Mouse (Mus musculus) gastrocnemius, adult 2 months (tissue): ENCODE results near the gene M1ap. TPM values are rescaled to one million over a fixed set of nuclear protein-coding genes. Genes with fewer than 3 reads are reported as not detected.

Source experiments
- DNase-seq: peaks from one replicate; pipeline ENCODE4 v3.0.0; 2022
- H3K27ac ChIP-seq: fragments of 200-600 bp; 2 replicates; pipeline ENCODE4 v1.8.1; 2022; ENCODE audit warnings: mild to moderate bottlenecking
- H3K4me3 ChIP-seq: fragments of 200-600 bp; 2 replicates; pipeline ENCODE4 v1.8.1; 2022; ENCODE audit warnings: mild to moderate bottlenecking, moderate library complexity
- CTCF ChIP-seq: fragments of 200-600 bp; IDR thresholded peaks from 2 replicates; pipeline ENCODE4 v1.8.1; 2022; ENCODE audit warnings: antibody characterized with exemption, mild to moderate bottlenecking, moderate library complexity
- intact Hi-C: fragments of 180-260 bp; cut with DNase I; formaldehyde crosslinking; loops from one replicate; pipeline ENCODE4 v1.15.1; 2025
- long read RNA-seq, 2 experiments: library from polyadenylated mRNA; stranded (forward); transcript quantifications; one replicate each; pipeline ENCODE4 v2.0.0; 2021
- total RNA-seq, 2 experiments: library from RNA; stranded (reverse); gene quantifications; 2 replicates each; pipeline ENCODE4 v1.2.3; 2021

The M1ap gene
- under 1 TPM in 1 of 2 experiments, not detected in 1; 0.45 TPM for total RNA-seq
- long read RNA-seq, experiment 1, partial matches to known transcripts: 0 of 1 reads
- long read RNA-seq, experiment 1, other reads (novel, unspliced or antisense): 1 of 1 reads
- long read RNA-seq, experiment 2: 0 reads

DNA sequence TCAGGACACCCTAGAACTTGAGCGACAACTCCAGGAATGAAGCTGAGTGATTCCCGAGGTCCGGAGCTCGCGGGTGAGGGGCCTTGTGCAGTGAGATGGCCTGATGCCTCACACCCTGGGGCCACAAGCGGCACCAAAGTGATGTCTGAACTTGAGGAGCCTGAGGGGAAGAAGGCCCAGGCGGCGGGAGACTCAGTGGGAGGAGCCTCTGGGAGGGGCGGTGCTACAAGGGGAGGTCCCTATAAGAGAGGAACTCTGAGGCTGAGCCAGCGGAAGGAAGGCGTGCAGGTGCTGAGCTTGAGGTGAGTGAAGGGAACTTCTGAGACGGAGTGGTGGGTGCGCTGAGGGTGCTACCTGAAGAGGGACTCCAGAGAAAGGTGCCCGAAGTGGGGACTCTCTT is at the start of gene M1ap:
M1ap (plus strand) TSS at position 252 of the 400 bp plus-strand sequence.
- no peak for TF ChIP-seq CTCF
- intact Hi-C loops: no loop called here

DNA sequence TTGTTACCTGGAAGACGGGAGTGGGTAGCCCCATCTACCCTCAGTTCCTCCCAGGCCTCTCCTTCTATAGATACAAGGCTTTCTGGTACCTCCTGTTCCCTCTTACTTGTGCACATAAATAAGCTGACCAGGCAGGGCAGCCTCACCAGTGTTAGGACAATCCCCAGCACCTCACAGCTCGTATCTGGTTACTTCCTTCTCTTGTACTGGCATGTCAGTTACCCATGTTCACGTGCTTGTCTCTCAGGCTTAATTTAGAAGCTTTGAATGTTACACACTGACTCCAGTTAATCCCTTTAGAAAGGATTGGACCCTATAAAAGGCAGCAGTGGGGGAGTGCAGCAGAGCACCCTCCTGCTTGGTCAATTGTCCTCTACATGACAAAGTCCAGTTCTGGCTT is 49.4 kb upstream of the M1ap start:
- no peak for TF ChIP-seq CTCF
- intact Hi-C loops: no loop called here
- peak overlapping the region; percentile 66 for H3K27ac ChIP-seq

More for the DNA sequence above, at the start of gene M1ap:
- Histone ChIP-seq H3K4me3 (no peak within 1 kb of the TSS), H3K27ac (no peak within 1 kb of the TSS)
- no peak for DNase-seq

DNA sequence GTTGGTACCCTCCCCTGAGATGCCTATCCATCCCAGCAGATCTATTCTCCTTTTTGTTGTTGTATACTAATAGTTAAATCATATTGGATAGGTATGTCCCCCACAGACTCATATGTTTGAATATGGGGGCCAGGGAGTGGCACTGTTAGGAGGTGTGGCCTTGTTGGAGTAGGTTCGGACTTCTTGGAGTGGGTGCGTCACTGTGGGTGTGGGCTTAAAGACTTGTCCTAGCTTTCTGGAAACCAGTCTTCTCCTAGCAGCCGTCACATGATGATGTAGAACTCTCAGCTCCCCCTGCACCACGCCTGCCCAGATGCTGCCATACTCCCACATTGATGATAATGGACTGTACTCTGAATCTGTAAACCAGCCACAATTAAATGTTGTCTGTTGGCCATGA is 48.5 kb upstream of the M1ap start:
- no peak for TF ChIP-seq CTCF
- no peak for DNase-seq
- Histone ChIP-seq H3K4me3 (no peak overlapping the region), H3K27ac (no peak overlapping the region)
- intact Hi-C loops: no loop called here

More for the DNA sequence above, 49.4 kb upstream of the M1ap start:
- no peak overlapping the region for H3K4me3 ChIP-seq
- no peak for DNase-seq

DNA sequence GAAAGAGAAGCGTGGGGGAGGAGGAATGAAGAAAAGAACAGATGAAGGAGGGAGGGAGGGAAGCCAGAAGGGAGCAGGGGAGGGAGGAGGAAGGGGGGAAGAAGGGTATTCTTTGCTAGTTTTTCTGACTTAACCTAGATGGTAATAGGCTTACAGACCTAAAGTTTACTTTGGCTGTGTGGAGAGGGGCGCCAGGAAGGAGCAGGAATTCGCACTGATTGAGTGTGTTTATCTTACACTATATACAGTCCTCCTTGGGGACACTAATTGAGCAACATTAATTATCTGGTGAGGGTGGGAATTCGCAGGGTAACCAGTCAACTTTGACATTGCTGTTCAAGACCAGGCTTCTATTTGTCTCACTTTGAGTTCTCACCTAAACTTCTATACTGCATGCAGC is 48.0 kb upstream of the M1ap start:
- no peak for DNase-seq
- TF ChIP-seq CTCF: no peak
- H3K4me3 ChIP-seq: no peak overlapping the region
- intact Hi-C loops: no loop called here
- no peak overlapping the region for H3K27ac ChIP-seq

DNA sequence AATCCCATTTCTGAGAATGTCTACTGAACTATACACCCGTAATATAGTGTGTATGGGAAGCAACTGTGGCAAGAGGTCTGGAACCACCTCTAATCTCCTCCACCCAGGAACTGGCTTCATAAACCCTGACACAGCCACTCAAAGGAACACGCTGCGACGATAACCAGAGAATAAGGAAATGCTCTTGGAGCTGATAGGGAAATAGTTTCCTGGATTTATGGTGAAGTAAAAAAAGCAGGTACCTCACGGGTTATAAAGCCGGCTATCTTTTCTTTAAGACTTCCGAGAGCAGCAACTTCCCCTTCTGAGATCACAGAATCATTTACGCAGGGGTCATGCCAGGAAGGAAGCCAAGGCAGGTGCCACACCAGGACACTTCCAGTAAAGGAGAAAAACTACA is 44.1 kb upstream of the M1ap start:
- TF ChIP-seq CTCF: no peak
- Histone ChIP-seq H3K4me3 (no peak overlapping the region), H3K27ac (no peak overlapping the region)
- intact Hi-C loops: no loop called here
- DNase-seq: no peak

DNA sequence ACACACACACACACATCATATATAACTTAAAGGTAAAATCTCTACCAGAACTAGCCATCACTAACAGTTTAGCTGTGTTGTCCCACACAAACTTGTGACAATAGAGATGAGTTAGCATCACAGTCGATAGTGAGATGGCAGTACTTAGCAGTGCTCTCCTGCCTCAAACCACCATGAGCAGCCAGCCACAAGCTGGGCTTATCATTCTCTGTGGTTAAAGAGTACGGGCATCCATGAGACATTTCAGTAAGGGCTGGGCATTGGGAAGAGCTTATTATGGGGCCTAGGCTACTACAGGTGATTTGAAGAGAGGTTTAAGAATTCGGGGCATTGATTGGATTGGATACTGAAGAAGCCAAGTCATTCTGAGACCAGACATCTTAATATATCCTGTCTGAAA is 39.7 kb upstream of the M1ap start:
- DNase-seq: no peak
- intact Hi-C loops: no loop called here
- no peak for TF ChIP-seq CTCF
- H3K27ac ChIP-seq: no peak overlapping the region
- no peak overlapping the region for H3K4me3 ChIP-seq

DNA sequence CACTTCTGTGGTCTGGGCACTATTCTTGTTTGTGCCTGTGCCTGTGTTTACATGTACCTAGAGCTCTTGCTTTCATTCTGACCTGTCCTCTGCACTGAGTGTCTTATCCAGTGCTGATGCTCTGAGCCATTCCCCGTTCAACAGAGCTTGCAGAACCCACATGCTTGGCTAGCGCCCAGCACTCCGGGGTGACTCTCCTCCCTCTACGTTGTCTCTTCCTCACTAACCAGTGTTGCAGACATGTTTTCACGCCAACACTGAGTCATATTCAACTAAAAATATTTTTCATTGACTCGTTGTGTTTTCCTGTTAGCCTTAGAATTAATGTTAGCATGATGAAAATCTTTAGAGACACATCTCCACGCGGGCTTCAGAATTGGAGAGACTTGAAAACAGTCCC is 38.7 kb upstream of the M1ap start:
- TF ChIP-seq CTCF: no peak
- intact Hi-C loops: no loop called here

DNA sequence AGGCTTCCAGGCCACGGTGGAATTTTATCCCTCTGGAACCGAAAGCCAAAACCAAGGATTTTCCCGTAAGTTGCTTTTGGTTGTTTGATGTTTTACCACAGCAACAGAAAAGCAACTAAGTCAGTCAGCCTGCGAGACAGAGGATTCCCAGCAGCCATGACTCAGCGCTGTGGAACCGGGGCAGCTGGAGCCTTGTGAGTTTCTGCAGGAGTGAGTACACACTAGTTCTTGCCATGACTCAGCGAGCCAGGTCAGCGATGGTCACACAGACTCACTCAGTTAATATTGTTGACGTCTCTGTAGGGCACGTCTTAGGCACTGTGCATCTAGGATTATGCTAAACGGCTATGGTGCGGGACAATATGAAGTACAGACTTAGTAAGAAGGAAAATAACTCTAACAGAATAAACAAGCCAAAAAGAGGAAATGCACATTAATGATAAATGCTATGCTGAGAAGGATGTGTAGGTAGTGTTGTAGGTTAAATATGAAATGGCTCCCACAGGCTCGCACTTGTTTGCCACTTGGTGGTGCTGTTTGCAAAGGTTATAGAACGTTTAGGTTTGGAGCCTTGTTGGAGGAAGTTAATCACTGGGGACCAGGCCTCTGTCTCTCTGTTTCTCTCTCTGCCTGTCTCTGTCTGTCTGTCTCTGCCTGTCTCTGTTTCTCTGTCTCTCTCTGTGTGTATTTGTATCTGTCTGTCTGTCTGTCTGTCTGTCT is 37.4 kb upstream of the M1ap start:
- Histone ChIP-seq H3K4me3 (peak overlapping the region; percentile 9; the same call in 1 of the 2 replicates), H3K27ac (peak overlapping the region; percentile 4; the same call in 1 of the 2 replicates)
- peak; percentile 66 for DNase-seq
- intact Hi-C loops: no loop called here
- peak; percentile 62 for TF ChIP-seq CTCF

More for the DNA sequence above, 38.7 kb upstream of the M1ap start:
- peak; percentile 53 for DNase-seq
- Histone ChIP-seq H3K27ac (no peak overlapping the region), H3K4me3 (no peak overlapping the region)

DNA sequence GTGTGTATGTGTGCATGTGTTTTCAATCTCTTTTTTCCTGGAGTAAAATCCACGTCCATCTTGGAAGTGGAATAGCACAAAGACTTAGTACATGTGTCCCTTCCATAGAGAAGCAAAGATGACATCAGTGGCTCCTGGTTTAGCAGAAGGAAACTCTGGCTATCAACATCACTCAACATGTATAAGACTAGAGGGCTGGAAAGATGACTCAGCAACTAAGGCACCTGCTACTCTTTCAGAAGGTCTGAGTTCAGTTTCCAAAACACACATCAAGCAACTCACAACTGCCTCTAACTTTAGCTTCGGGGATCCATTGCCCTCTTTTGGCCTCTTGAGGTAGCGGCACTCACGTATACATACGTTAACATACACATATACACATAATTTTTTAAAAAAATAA is 35.4 kb upstream of the M1ap start:
- Histone ChIP-seq H3K27ac (no peak overlapping the region), H3K4me3 (no peak overlapping the region)
- DNase-seq: no peak
- no peak for TF ChIP-seq CTCF
- intact Hi-C loops: no loop called here

DNA sequence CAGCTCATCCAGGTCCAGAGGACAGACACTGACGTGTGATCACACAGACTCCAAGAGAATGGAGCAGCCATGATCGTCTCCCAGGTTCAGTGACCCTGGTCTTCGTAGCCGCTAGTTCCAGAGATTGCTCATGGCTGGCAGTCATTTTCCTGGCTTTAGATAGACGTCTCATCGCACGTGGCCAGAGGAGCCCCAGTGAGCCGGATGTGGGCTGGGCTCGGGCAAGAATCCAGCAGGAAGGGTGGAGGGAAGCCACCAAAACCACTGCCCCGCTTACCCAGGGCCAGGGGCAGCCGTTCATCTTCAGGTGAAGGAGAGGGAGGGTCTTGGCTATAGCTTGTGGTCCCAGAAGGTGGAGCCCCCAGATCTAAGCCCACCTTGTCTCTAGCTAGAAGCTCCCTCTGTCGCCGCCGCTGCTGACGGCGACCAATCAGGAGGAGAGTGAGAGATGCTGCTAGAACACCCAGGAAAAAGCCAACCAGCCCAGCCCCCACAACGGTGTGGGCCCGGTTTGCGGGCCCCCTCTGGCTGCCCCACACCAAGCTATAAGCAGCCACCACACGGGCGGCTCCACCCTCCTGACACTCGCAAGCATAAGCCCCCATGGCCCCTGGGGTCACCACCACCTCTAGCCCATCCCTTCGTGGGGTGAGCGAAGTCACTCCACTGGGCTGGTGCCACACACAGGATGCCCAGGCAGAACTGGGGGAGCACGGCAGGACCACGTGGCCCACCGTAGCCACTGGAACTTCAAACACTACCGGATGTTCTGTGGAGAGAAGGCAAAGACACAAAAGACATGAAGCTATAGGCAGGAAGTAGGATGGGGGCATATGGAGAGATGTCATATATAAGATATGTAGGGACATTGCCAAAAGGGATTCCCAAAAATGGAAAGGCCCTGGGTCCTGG is 33.1 kb upstream of the M1ap start:
- no peak for TF ChIP-seq CTCF
- Histone ChIP-seq H3K27ac (no peak overlapping the region), H3K4me3 (no peak overlapping the region)
- DNase-seq: peak; percentile 28
- intact Hi-C loops: no loop called here

DNA sequence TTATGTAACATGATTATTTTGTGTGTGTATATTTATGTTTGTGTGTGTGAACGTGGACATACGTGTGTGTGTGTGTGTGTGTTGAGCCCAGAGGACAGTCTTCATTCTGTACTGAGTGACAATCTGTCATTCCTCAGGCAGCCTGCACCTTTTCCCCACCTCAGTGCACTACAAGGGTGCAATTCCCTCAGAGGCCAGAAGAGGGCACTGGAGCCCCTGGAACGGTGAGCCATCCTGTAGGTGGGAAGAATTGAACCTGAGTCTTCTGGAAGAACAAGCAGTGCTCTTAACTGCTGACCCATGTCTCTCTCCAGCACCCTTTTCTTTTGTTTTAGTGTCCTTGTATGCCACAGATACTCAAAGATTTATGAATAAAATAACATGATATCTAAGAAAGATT is 30.8 kb upstream of the M1ap start:
- peak; percentile 75 for TF ChIP-seq CTCF
- DNase-seq: peak; percentile 50
- no peak overlapping the region for H3K4me3 ChIP-seq
- intact Hi-C loops: no loop called here
- no peak overlapping the region for H3K27ac ChIP-seq

DNA sequence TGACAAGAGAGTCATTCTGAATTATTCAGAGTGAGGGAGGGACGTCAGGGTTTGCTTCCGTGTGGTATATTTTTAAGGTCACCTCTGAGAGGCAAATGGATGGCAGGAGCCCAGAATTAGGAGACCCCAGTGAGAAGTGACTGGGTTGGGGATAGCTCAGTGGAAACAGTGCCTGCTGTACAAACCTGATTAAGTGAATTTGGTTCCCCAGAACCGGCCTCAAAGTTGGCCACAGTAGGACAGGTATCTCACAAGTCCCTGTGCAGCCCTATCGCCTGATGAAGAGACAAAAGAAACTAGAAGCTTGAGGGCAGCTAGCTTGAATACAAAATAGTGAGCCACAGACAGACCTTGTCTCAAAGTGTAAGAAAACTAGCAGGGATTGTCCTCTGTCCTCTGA is 30.2 kb upstream of the M1ap start:
- no peak for DNase-seq
- H3K27ac ChIP-seq: no peak overlapping the region
- intact Hi-C loops: no loop called here
- H3K4me3 ChIP-seq: no peak overlapping the region
- no peak for TF ChIP-seq CTCF

DNA sequence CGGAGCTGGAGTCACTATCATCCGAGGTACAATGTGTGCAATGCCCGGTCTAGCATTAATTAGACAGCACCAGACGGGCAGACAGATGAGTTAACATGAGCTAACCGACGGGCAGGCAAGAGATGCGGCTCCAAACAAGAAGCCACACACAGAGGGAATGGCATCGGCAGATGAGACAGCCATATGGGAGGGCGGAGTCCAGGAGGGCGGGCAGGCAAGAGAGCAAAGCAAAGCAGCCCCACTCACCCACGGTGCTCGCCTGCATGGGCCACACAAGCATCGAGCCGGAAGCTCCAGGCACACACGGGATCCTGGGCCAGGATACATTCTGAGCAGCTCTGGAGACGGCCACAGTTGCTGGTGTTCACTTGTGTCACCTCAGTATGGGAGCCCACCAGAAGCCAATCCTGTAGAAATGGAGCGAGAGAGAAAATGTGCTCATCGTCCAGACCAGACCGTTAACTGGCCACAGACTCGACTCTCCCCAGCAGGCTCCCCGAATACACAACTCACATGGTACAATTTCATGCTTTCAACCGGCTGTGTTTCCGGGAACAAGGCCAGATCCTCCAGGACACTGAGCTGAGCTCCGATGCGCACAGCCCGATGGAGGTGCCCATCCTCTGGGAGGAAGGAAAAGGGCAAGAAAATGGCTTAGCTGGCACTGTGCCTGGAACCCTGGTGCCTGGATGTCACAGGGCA is 29.5 kb upstream of the M1ap start:
- DNase-seq: peak; percentile 25
- no peak for TF ChIP-seq CTCF
- intact Hi-C loops: no loop called here
- H3K4me3 ChIP-seq: peak overlapping the region; percentile 32; the same call in 1 of the 2 replicates
- no peak overlapping the region for H3K27ac ChIP-seq
